Mouse (Mus musculus): Measurements from ENCODE around the gene Abca17.

DNA sequence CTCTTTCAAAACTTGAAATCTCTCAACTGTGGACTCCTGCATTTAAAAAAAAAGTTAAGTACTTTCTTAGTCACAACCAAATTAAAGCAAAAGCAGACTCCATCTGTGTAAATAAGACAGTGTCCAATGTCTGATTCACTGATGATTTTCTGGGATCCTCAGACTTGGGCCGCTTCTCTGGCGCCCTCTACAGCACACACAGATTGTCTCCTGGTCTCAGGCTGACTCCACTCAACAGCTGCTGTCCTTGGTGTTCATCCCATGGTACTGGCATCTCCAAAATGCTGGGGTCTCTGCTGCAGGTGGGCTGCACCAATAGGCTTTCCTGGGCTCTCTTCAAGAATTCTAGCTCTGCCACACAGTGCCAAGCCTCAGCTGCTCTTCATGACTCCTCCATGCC lies 39.0 kb upstream of the Abca17 start:
- TF ChIP-seq EP300 (IDR thresholded peaks at IDR 0.05) (no peak), CTCF (IDR thresholded peaks at IDR 0.05) (peak; percentile 84)

Data from lung, postnatal 0 days (tissue).